Mouse (Mus musculus): ENCODE data around the gene Defb11.
"Not testable (repeated sequence)": the region's sequence is repeated elsewhere in the genome, so short reads cannot be mapped to it uniquely, and the experiment has no call there.

GRCm38 (mm10) chr8:21938052-21938451 lies 31.8 kb upstream of the Defb11 start, which contains the start of gene Defb35:
- TF ChIP-seq NANOG (IDR thresholded peaks at IDR 0.05; ENCODE audit: borderline replicate concordance, low read length); CTCF (conservative IDR thresholded peaks at IDR 0.05; ENCODE audit: low read length): not testable (repeated sequence)
